Mouse (Mus musculus) monocyte, adult 5-6 weeks (primary cell): Measurements from ENCODE around the gene Xrcc4. TPM values are rescaled to one million over a fixed set of nuclear protein-coding genes. Genes with fewer than 3 reads are reported as not detected.
A peak's percentile ranks its signal among the peaks of the same experiment; 100 is the strongest.
"Not testable (repeated sequence)": the region's sequence is repeated elsewhere in the genome, so short reads cannot be mapped to it uniquely, and the experiment has no call there.

Source experiments
- ATAC-seq: fragments of 153-309, 156-312 bp; replicated peaks from 2 replicates; pipeline ENCODE4 v1.8.0; 2017; ENCODE audit warnings: mild to moderate bottlenecking; ENCODE audit not compliant: low TSS enrichment, insufficient number of reproducible peaks, severe bottlenecking, poor library complexity, low FRiP score
- total RNA-seq: library from RNA; stranded (forward); fragments of 200-1000, 200-491, 200-594 nt; gene quantifications from 3 replicates; pipeline ENCODE4 v1.2.3, GENCODE M21; 2017

The Xrcc4 gene
- 35.4 to 58.0 TPM (median 44.1 TPM) in 3 replicates for total RNA-seq

DNA sequence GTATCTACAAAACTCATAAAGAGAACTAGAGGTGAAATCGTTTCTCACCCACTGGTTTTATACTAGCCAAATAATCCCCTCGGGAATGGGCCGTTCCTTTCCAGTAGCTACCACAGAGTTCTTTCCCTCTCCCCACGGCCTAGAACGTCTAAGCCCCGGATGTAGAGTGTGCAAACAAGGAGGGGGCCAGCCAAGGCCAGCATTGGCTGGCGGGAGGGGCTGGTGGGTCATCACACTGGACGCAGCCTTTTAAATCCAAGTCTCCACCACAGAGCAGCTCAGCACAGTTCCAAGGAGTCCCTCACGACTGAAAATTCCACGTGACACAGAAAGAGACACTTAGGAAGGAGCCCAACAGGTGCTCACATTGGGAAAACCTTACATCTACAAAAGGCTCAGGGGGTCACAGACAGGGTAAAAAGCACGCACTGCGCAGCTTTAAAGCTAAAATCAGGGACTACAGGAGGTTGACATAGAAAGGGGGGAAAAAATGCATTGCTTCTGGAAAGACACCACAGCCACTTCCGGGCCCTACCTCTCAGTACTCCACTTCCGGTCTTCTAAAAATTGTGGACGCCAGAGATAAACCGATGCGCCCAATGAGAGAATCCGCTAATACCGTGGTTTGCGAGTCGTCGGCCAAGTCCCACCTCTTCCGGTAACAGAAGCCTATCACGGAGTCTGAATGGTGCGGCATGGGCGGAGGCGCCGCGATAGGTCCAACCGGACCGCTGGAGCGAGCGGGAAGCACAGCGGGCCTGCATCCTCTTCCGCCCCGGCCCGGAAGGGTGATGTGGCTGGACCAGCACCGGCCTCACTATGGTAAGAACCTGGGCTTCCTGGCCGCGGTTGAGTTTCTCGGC lies at the start of gene Xrcc4, which contains the start of gene Tmem167:
Xrcc4 (minus strand) TSS at position 647 of the 863 bp plus-strand sequence.
Tmem167 (plus strand) TSS at position 162 of the 863 bp plus-strand sequence.
- peak; percentile 100 for ATAC-seq

DNA sequence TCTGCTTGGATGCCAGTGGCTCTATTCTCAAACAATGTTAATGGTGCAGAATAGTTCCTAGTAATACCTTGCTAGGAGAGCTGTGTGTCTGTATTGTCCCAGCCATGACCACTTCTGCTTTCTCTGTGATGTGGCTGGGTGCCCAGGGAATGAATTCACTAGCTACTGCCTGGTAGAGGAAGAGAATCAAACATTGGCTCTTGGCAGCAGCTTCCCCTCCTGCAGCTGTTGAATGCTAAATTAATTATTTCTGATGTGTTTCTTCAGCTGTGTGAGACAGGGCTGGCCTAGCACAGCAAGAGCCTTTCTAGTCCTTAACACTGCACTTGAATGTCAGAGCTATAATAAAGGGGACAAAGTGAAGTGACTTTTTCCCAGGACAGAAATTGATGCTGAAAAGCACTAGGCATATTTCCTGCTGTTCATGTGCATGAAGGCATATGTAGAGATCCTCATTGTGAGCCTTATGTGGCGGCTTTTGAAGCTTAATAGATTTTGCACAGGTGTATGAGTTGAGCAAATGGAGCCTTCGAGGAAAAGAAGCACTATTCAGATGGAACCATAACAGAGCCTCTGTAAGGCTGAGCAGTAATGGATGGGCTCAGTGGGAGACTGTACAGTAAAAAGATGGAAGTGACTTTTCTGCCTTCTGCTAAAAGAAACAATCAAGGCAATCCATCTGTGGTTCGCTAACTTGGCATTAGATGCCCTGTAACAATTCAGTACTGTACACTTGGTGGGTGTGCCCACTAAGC lies 46.9 kb upstream of the Xrcc4 start:
- ATAC-seq: no peak

DNA sequence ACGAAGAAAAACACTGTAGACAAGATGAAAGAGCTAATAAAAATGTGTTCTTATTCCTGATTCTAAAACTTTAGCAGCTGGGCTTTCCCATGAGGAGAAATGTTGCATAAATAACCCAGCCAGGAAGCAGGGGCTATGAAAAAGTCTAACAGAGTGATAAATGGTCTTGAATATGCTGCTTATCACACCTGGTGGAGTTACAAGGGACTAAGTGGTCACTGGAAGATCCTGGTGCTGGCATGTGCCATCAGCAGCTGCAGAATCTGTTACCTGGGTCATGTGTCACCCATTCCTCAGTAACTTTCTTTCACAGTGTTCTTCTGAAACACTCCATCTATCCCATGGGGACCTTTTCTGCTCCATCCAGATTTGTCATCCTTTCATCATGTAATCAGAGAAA lies 22.3 kb upstream of the Xrcc4 start:
- no peak for ATAC-seq

DNA sequence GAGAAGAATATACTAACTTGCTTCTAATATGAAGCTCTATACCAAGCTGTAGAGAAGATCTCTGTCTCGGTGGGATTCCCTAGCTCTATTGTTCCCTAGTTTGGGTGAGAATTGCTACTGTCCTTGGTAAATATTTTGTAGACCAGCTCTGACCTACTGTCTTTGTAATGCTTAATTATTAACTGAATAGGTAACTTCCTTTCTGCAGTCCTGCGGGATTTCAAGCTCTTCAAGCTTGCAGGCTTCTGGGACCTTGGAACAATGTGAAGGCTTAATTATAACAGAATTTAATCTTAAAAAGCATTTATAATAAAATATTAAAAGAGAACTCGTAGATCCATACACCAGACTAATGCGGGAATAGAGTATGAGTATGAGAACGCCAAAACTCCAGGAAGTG lies 19.3 kb upstream of the Xrcc4 start:
- not testable (repeated sequence) for ATAC-seq

DNA sequence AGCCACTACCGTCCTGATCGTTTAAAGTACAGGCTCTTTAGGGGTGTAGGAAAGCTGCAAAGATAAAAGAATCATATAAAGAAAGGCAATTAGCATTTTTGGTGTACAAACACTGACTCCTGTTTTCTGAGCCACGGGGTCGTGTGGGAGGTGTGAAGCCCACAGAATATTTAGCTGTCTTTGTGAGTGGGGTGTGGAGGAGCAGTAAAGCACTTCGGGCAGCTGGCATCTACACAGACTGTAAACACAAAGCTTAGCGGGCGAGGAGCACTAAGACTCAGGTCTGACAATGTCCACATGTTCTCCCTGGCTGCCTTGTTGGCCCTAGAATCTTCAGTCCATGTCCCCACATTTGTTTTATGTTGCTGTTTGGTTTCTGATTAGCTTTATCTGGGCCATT lies 16.7 kb upstream of the Xrcc4 start:
- ATAC-seq: no peak

DNA sequence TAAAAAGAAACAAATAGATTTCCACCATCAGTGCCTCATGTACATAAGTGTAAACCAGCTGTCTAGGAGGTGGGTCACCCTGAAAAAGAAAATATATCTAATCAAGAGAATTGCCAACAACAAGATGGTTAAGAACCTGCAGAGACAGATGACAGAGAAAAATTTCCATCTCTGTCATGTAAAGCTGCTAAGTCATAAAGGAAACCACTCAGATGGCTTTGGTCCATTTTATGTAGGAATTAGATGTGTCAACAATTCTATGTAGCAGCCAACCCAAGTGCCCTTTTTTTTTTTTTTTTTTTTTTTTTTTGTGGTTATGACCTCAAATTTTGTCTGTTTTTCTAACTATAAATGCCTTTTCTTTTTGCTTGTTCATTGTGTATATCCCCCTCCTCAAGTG lies 12.1 kb upstream of the Xrcc4 start:
- no peak for ATAC-seq

DNA sequence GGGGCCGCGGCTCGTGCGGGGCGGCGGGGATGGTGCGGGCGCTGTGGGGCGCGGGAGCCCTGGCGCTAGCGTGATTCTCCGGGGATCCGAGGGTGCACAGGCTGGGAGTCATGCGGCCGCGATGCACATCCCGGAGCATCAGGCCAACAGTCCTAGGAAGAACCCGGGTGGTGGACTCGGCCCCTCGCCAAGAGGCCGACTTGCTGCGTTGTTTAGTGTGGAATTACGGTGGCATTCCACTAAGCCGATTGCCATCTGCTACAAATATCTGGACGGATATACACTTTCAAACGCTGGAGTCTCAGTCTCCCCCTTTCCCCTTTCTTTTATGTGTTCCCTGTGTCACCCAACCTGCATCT lies 396 bp upstream of the Xrcc4 start:
- no peak for ATAC-seq

DNA sequence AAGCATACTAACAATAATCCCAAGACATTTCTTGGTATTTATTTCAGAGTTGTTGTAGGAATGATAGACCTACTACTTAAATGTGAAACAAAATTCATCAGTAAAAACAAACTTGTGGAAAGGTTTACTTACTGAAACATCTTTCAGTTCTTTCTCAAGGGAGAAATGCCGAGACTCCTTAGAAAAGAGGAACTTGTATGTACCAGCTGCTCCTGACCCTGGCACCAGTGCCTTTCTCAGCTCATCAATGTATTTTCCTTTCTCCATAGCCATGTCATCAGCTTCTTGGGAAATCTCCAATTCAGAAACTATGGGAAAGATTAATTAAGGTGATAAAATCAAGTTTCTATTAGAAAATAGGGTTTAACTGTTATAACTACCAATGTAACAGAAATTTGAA lies 27.5 kb downstream of the Xrcc4 start:
- no peak for ATAC-seq

DNA sequence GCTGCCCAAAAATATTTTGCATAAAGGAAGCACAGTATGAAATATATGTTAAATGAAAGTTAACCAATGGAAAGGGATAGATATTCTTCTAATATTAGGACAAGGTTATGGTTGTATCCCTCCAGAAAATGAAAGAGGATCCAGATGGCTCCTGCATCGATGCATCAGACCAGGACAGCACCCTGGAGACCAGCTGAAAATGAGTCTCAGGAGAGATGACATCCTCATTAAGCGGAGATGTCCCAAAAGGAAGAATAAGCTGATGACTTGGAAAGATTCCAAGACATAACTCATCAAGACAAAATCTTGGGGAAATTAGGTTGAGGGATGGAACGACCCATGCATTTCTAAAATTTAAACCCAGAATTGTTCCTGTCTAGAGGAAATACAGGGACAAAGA lies 37.0 kb downstream of the Xrcc4 start:
- ATAC-seq: no peak

DNA sequence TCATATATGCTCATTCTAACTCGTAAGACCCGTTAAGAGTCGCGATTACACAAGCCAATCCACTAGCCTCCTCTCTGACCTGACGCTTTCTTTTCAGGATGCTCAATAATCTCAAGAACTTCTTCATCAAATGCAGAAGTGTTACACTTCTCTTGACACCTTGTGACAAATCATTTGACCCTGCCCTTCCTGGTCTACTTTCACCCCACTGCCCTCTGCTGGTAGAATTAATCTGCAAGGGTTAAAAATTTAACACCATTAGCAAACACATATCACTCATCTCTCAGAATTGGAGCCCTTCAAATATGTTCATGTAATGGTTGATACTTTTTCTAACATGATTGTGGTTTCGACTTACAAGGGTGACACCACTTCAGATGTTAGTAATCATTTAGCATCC lies 37.7 kb downstream of the Xrcc4 start:
- ATAC-seq: no peak

DNA sequence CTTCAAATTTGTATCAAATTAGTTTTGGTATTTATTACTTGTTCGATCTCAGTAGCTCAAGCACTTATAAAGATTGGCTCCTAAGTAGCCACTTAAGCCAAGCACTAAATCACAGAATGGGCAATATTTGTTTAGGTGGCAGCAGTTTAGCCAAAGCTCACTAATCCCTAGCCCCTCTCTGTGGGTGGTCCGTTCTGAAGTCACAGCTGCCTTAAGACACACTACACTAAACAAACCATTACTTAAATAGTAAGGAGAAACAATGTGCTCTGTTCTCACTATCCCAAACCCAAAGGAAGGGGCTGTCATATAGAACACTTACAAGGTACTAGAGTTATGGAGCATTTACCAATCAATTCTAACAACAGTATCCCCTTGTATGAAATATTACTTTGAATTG lies 49.8 kb downstream of the Xrcc4 start:
- ATAC-seq: no peak

DNA sequence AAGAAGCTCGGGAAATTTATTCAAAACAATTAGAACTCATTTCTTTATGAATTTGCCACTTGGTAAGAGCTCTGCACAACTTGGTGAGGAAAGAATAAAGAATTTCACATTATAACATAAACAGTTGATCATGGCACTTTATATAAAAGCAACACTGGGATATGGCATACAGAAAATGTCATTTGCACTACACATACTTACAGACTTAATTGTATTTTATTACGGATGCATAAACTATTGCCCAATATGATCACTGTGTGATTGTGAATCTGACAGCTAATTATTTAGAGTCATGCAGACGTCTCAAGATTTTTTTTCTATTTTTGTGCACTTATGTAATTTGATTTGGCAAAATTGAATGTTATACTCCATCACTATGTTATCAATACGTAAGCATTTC lies 56.4 kb downstream of the Xrcc4 start:
- no peak for ATAC-seq

DNA sequence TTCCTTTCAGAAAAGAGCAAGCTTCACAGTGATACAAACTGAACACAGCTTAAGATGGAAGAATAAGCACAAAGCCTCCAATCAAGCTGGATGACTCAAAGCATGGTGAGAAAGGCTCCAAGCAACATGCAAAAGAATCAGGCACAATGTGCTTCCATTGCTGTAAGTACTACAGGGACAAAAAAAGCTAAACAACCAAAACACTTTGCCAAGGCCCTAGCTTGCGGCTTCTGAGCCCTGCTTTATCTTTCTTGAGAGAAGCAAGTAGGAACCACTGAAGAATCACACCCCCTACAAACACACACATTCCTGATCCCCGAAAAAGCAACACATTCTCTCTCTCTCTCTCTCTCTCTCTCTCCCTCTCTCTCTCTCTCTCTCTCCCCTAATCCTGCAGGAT lies 56.9 kb downstream of the Xrcc4 start:
- ATAC-seq: no peak

DNA sequence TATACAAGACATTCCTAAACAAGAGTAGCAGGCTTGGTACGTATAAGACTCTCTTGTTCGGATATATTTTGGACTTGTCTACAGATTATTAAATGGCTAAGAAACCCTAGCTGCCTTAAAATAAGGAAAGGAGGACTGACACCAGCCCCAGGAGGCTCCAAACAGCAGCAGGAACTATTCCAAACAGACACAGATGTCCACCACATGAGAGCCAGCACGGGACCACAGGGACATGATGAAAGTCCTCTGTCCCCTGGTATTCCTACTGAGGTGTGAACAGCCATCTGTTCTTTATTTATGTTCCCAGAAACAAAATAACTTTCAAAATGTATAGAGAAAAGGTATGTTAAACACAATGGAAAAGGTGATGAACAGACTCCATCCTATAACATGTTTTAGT lies 58.5 kb downstream of the Xrcc4 start:
- no peak for ATAC-seq

DNA sequence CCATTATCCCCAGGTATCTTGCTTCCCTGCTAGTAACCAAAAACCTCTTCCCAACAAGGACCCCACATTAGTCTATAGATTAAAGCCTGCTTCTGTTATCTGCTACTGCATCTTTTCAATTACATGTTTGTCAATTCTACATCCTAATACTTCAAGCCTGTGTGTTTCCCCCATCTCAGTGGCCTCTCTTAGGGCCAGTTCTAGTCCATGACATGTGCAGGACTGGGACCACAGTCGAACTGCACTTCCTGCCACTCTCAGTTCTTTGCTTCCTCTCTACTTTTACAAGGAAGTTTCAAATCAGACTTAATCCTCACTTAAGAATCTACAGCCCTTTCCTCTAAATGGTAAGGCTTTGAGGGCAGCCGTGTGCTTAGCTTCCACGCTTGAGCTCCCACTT lies 76.8 kb downstream of the Xrcc4 start:
- ATAC-seq: no peak

DNA sequence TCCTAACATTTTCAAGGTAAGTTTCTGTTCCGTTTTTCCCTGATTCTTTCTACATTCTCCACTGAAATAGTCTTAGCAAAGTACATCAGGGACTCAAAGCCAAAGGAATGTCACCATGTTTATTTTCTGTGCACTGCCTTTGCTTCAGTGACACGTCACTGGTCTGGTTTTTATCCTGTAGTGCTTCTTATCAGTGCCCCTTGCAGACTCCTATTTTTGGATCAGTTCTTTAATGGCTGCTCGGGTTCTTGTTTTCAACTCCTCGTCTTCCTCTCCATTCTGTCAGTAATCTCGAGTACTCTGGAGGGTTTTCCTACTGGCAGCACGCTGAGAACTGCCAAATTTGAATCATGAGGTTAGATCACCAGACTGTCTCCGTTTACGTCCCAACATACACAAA lies 77.2 kb downstream of the Xrcc4 start:
- no peak for ATAC-seq

DNA sequence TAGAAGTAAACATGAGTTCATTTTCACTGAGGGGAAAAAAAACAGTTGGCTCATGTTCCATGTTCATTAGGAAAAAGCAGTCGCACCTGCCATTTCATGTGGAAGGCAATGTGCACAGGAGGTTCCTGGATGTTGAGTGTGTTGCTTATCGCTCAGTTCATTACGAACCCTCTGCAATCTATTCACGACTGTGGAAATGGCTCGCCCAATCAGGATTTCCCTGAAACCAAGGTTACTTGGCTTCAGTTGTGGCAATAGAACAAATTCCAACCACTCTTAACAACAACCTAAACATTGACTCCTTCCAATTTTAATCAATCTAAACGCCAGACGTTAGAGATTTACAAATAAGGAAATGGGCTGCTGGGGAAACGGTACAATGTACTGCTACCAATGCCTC lies 78.3 kb downstream of the Xrcc4 start:
- no peak for ATAC-seq

DNA sequence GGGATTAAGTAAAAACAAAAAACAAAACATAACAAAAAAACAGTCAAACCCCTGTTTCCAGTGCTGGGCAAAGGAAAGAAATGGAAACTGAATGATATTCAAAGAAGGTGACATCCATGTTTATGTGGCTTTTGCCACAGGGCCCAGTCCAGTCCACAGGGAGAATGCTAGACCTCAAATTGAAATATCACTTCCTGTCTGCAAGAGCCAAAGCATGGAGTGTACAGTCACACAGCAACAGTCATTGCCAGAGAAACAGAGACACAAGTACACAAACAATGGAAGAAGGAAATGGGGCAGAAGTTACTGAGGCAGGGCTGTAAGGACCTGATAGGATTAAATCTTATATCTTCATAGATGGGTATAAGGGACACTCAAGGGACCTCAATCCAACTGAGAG lies 79.6 kb downstream of the Xrcc4 start:
- ATAC-seq: no peak

DNA sequence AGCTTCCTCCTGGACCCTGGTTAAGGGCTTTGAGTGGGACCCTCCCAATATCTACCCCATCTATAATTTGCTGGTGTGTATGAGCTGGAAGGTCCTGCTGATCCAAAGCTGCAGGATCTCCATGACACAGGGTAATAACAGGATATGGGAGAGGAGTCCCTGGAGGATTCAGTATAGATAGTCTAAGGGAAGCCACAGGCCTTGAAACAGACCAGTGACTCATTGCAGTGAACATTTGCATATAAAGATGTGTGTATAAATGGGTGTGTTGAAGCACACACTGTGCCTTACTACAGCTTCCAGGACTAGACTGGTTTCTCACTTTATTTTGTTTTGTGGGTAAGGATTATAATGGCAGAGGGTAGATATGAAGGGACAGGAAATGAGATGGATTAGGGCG lies 83.8 kb downstream of the Xrcc4 start:
- ATAC-seq: no peak

DNA sequence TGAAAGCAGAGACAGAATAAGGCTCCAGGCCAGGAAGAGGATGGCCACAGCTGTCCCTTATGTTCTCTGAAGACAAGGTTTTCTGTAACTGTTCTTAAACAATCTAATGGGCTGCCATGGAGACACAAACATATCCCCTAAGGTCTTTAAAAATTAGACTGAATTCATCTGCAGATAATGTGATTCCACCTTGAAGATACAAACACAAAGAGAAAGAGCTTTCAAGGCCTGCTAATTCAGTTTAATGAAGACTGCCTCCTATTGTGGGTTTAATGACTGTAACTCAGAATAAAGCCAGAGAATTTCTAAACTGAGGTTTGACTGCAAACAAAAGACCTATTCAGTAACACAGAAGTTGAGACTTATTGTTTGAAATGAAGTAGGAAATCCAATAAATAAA lies 91.9 kb downstream of the Xrcc4 start:
- no peak for ATAC-seq
